Mouse (Mus musculus) ES-E14 (cell line): ENCODE measurements around the gene Pla2g6. TPM values are rescaled to one million over a fixed set of nuclear protein-coding genes. Genes with fewer than 3 reads are reported as not detected.

Experiments used
- DNase-seq: peaks from one replicate; pipeline ENCODE4 v3.0.0-alpha.2; 2013; ENCODE audit warnings: low read depth, low spot score
- H3K27ac ChIP-seq: 2 replicates; pipeline ENCODE4 v1.5.1; 2012; ENCODE audit warnings: low read depth, mild to moderate bottlenecking, low read length, moderate library complexity, mixed read lengths; ENCODE audit not compliant: poor library complexity, insufficient read depth, severe bottlenecking
- H3K36me3 ChIP-seq: 2 replicates; pipeline ENCODE4 v1.6.1; 2012; ENCODE audit warnings: mild to moderate bottlenecking, low read length, moderate library complexity, mixed read lengths; ENCODE audit not compliant: control insufficient read depth, poor library complexity, insufficient read depth, severe bottlenecking
- H3K4me1 ChIP-seq, 2 experiments: fragments of 150-350 bp in 1 of 2; sonication (generic) in 1 of 2; 2 replicates each; pipeline ENCODE4 v1.6.1; 2012; ENCODE audit warnings: low read length in 2 of 2, mild to moderate bottlenecking in 1 of 2, mixed read lengths in 1 of 2; ENCODE audit not compliant: control insufficient read depth in 2 of 2, insufficient read depth in 2 of 2, poor library complexity in 1 of 2
- H3K4me3 ChIP-seq, 2 experiments: fragments of 150-350 bp in 1 of 2; sonication (generic) in 1 of 2; 2 replicates each; pipeline ENCODE4 v1.5.1; 2012; ENCODE audit warnings: low read length in 2 of 2, low read depth in 1 of 2, mild to moderate bottlenecking in 1 of 2, mixed read lengths in 1 of 2; ENCODE audit not compliant: insufficient read depth in 1 of 2, poor library complexity in 1 of 2, severe bottlenecking in 1 of 2
- H3K9ac ChIP-seq: 2 replicates; pipeline ENCODE4 v1.6.1; 2012; ENCODE audit warnings: low read depth, mild to moderate bottlenecking, low read length, mixed read lengths; ENCODE audit not compliant: poor library complexity, insufficient read depth, severe bottlenecking
- H3K9me3 ChIP-seq: fragments of 150-350 bp; sonication (generic); 2 replicates; pipeline ENCODE4 v1.6.1; 2012; ENCODE audit warnings: low read depth, mild to moderate bottlenecking, low read length; ENCODE audit not compliant: control insufficient read depth, insufficient read depth
- CHD2 ChIP-seq: IDR thresholded peaks from 2 replicates; pipeline ENCODE4 v1.6.1; 2014; ENCODE audit warnings: mild to moderate bottlenecking, low read depth, low read length, inconsistent platforms
- HCFC1 ChIP-seq: IDR thresholded peaks from 2 replicates; pipeline ENCODE4 v1.6.1; 2012; ENCODE audit warnings: low read length, inconsistent platforms, borderline replicate concordance; ENCODE audit not compliant: insufficient read depth
- MAFK ChIP-seq: IDR thresholded peaks from 2 replicates; pipeline ENCODE4 v1.6.1; 2014; ENCODE audit warnings: mild to moderate bottlenecking, low read depth, low read length, inconsistent platforms; ENCODE audit not compliant: insufficient read depth
- ZC3H11A ChIP-seq: IDR thresholded peaks from 2 replicates; pipeline ENCODE4 v1.6.1; 2012; ENCODE audit warnings: low read depth, mild to moderate bottlenecking, inconsistent platforms, low read length, borderline replicate concordance
- ZNF384 ChIP-seq: IDR thresholded peaks from 2 replicates; pipeline ENCODE4 v1.6.1; 2012; ENCODE audit warnings: low read depth, low read length, inconsistent platforms
- in situ Hi-C, 2 experiments: fragments of 600-800 bp; cut with MboI; formaldehyde crosslinking; loops; one replicate each; pipeline ENCODE4 v1.15.1; 2025; ENCODE audit warnings: low sequenced_read_pairs in 2 of 2, inconsistent platforms in 1 of 2; ENCODE audit not compliant: unreplicated experiment in 2 of 2
- total RNA-seq: library from RNA; depleted of rRNA; stranded (reverse); fragments of 300-350 nt; gene quantifications from 2 replicates; pipeline ENCODE4 v1.2.3, GENCODE M21; 2012; rRNA removed

Gene Pla2g6
- 59.2 and 80.9 TPM in 2 replicates for total RNA-seq

DNA sequence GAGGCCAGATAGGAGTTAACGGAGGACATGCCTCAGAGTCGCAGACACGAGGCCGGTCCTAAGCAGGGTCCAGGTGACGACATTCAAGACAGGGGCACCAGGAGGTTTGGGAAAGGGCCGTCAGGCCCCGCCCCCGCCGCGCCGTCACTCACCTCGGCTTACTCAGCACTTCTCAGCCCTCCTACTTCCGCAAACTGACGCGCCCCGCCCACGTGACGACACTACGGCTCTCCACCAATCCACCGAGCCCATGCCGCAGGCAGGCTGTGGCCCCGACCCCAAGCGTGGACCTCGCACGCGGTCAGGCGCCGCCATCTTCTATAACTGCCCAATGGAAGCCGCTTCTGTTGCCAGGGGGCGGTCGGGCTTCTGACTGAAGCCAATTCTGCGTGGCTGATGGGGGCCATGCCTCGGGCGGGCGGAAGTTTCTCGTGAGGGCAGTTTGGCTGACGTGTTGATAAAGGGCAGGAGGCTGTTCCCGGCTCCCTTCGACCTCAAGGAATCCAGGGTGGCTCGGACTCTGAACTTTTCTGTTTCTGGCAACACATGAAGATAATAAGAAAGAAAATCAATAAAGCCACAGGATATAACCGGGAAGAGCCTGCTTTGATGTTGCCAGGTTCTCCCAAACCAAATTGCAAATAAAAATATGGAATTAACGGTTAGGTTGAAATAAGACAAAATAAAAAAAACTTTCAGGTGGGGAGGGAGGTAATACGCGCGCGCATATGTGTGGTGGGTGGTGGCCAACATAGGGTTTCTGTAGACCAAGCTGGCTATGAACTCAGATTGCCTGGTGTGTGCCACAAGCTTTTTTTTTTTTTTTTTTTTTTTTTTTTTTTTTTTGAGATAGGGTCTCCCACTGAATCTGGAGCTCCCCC is at the start of gene Pla2g6:
Pla2g6 (minus strand) TSS at position 333 of the 881 bp plus-strand sequence.
- peak; percentile 99 for DNase-seq
- H3K27ac ChIP-seq, result peak within 1 kb of the TSS; percentile 85
- H3K9ac ChIP-seq, result peak within 1 kb of the TSS; percentile 84
- H3K9me3 ChIP-seq, result no peaks in the 10 kb centered on the region
- H3K36me3 ChIP-seq, result peaks cover 6% of the 10 kb centered on the region; the same call in 1 of the 2 replicates
- TF ChIP-seq HCFC1, result peak; percentile 83
- TF ChIP-seq CHD2, result no peak; the same call in 1 of the 2 replicates
- TF ChIP-seq ZNF384, result no peak; the same call in 1 of the 2 replicates
- peak; percentile 100 for TF ChIP-seq MAFK
- TF ChIP-seq ZC3H11A, result no peak
- peak within 1 kb of the TSS; percentile 72 to 89 for H3K4me3 ChIP-seq
- in situ Hi-C loops, result no loop called here
- H3K4me1 ChIP-seq, result peaks cover 2 to 16% of the 10 kb centered on the region in 2 experiments; a peak in 2 of 4 replicates

DNA sequence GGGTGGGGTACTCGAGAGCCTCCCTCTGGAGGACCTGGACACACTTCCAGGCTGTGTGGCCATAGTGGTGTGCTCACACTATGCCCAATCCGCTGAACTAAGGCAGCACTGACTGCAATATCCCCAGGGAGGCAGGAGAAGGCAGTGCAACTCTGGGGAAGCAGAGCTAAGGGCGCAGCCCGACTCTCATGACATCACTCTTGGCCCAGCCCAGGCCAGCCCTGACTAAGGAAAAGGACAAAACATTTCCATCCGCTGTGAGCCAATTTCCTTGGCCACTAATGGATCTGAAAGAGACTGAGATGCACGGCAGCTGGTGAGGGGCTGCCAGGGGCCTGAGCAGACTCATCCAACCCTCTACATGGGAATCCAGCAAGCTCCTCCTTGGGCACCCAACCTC is 49.5 kb upstream of the Pla2g6 start:
- Histone ChIP-seq H3K36me3 (peaks cover 39% of the 10 kb centered on the region), H3K4me1 (peaks cover 2 to 24% of the 10 kb centered on the region in 2 experiments; a peak in 1 of 4 replicates), H3K4me3 (no peak overlapping the region), H3K9me3 (no peaks in the 10 kb centered on the region), H3K27ac (no peak overlapping the region), H3K9ac (no peak overlapping the region)
- TF ChIP-seq ZC3H11A, result no peak
- TF ChIP-seq ZNF384, result no peak
- TF ChIP-seq MAFK, result no peak
- TF ChIP-seq CHD2, result no peak
- TF ChIP-seq HCFC1, result no peak
- in situ Hi-C loops, result no loop called here
- no peak for DNase-seq

DNA sequence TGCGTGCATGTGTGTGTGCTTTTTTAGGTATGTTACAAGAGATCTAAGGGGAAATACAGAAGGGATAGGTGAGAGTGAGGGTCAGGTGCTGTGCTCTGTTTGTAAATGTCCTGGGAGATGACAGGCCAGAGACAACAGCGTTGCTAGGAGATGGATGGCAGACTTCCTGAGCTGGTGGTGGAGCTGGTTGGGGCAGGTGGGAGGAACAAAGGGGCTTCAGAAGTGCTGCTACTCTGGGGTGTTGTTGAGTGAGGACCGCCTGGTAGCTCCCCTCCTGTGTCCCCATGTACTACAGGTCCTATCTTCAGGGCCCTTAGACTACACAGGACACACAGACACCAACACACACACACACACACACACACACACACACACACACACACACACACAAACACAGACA is 46.6 kb upstream of the Pla2g6 start:
- H3K9me3 ChIP-seq, result no peaks in the 10 kb centered on the region
- H3K4me3 ChIP-seq, result no peak overlapping the region
- DNase-seq, result no peak
- peaks cover 2 to 17% of the 10 kb centered on the region in 2 experiments; a peak in 1 of 4 replicates for H3K4me1 ChIP-seq
- no peak for TF ChIP-seq MAFK
- no peak for TF ChIP-seq CHD2
- TF ChIP-seq ZC3H11A, result no peak
- no peak for TF ChIP-seq ZNF384
- no peak for TF ChIP-seq HCFC1
- peaks cover 56% of the 10 kb centered on the region for H3K36me3 ChIP-seq
- no peak overlapping the region for H3K27ac ChIP-seq
- in situ Hi-C loops, result no loop called here
- no peak overlapping the region for H3K9ac ChIP-seq

DNA sequence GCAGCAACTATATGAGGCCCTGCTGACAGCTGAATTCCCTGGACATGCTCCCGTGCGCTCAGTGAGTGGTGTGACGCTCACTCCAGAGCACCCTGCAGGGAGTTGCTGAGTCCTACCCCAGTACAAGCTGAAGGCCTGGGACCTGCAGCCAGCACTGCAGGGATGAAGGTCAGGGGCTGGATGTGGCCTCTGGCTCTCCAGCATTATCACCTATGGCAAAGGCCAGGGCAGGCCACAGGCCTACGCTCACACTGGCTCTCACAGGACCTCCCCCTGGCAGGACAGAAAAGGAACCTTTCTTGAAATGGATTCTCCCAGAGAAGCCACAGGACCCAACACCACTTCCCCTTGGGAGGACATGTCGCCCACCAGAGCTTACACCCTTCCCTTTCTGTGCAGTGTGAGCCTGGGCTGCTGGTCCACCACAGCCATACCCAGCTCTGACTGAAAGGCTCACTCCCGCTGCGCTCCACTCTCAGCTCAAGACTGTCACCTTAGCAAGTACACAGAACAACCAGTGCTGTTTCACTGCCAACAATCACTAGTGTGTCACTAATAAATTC is 42.2 kb upstream of the Pla2g6 start:
- H3K4me1 ChIP-seq, result peaks cover 0 to 19% of the 10 kb centered on the region in 2 experiments; a peak in 1 of 4 replicates
- no peak overlapping the region for H3K4me3 ChIP-seq
- no peak overlapping the region for H3K27ac ChIP-seq
- no peak for DNase-seq
- H3K9ac ChIP-seq, result no peak overlapping the region
- peaks cover 59% of the 10 kb centered on the region for H3K36me3 ChIP-seq
- TF ChIP-seq MAFK (no peak), ZC3H11A (no peak), CHD2 (no peak), ZNF384 (no peak), HCFC1 (no peak)
- no peaks in the 10 kb centered on the region for H3K9me3 ChIP-seq
- in situ Hi-C loops, result no loop called here
